Mouse (Mus musculus) intestine, embryonic 14.5 days (tissue): ENCODE measurements at regions not wholly inside any gene's neighbourhood (a gene's known extent, or its start where the extent isn't known, plus 50 kb on each side); places are given as distances from the start of the nearest gene placed in this dataset.

Experiments used
- ATAC-seq: fragments of 200-750 bp; cut with Nextera tagmentation; replicated peaks from 2 replicates; pipeline ENCODE4 v1.8.0; 2017; ENCODE audit warnings: low read depth, moderate number of reproducible peaks, moderate TSS enrichment, moderate library complexity; ENCODE audit not compliant: low FRiP score, low TSS enrichment
- DNase-seq: peaks from one replicate; pipeline ENCODE4 v3.0.0-alpha.2; 2018; ENCODE audit warnings: low spot score
- H3K27ac ChIP-seq: fragments of 300-500 bp; sonication (generic); 2 replicates; pipeline ENCODE4 v1.5.1; 2014; ENCODE audit warnings: low read depth, mild to moderate bottlenecking, control low read depth
- H3K27me3 ChIP-seq: fragments of 300-500 bp; sonication (generic); replicated peaks from 2 replicates; pipeline ENCODE4 v1.6.1; 2014; ENCODE audit warnings: low read length, control low read depth; ENCODE audit not compliant: control insufficient read depth, insufficient read depth
- H3K36me3 ChIP-seq: fragments of 300-500 bp; sonication (generic); 2 replicates; pipeline ENCODE4 v1.6.1; 2014; ENCODE audit warnings: low read length, control low read depth; ENCODE audit not compliant: control insufficient read depth, insufficient read depth
- H3K4me1 ChIP-seq: fragments of 300-500 bp; sonication (generic); replicated peaks from 2 replicates; pipeline ENCODE4 v1.6.1; 2014; ENCODE audit warnings: low read length, control low read depth, mixed read lengths; ENCODE audit not compliant: control insufficient read depth, insufficient read depth
- H3K4me2 ChIP-seq: fragments of 300-500 bp; sonication (generic); 2 replicates; pipeline ENCODE4 v1.6.1; 2014; ENCODE audit warnings: low read length
- H3K4me3 ChIP-seq: fragments of 300-500 bp; sonication (generic); 2 replicates; pipeline ENCODE4 v1.5.1; 2014; ENCODE audit warnings: low read depth, low read length, control low read depth, mixed read lengths
- H3K9ac ChIP-seq: fragments of 300-500 bp; sonication (generic); 2 replicates; pipeline ENCODE4 v1.6.1; 2014; ENCODE audit warnings: mild to moderate bottlenecking, low read length
- H3K9me3 ChIP-seq: fragments of 300-500 bp; sonication (generic); 2 replicates; pipeline ENCODE4 v1.6.1; 2016; ENCODE audit warnings: low read length, control low read depth; ENCODE audit not compliant: control insufficient read depth
- WGBS: fragments of 180-500 bp; shearing (Covaris S2); extraction: QIAGEN DNeasy Blood & Tissue Kit; methylation state at CpG from one replicate; pipeline ENCODE4 v1.1.7; 2014; 5-methylcytosine and 5-hydroxymethylcytosine counted together

DNA sequence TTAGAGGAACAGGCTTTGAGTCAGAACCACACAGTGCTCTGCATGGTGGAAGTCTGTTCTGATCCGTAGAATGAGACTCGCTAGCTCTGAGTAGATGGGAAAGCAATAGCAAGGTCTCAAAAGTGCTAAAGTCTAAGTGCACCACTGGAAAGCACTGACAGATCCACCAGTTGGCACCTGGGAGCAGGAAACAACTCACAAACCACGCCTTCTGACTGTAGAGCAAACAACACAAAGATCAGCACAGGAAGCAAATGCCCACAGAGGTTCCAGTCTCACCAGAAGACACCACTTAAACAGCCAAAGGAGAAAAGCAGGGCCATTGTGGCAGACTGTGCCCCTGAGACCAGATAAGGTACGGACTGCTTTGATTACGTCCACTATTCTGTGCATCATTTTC lies 121.1 kb upstream of the 2610301B20Rik start:
- ATAC-seq (no peak), DNase-seq (no peak)
- Histone ChIP-seq H3K9ac (no peak overlapping the region), H3K36me3 (no peaks in the 10 kb centered on the region), H3K4me2 (no peak overlapping the region), H3K27ac (no peak overlapping the region), H3K9me3 (no peaks in the 10 kb centered on the region), H3K4me3 (no peak overlapping the region), H3K27me3 (no peaks in the 10 kb centered on the region), H3K4me1 (no peaks in the 10 kb centered on the region)
- WGBS: 77% methylated on average over 5 of the region's 5 CpGs

GRCm38 (mm10) chr4:10759491-10759890 lies 114.8 kb upstream of the 2610301B20Rik start:
- Histone ChIP-seq H3K4me3 (no peak overlapping the region), H3K4me2 (no peak overlapping the region), H3K9ac (no peak overlapping the region), H3K36me3 (no peaks in the 10 kb centered on the region), H3K27me3 (no peaks in the 10 kb centered on the region), H3K9me3 (no peaks in the 10 kb centered on the region; the same call in 1 of the 2 replicates), H3K4me1 (no peaks in the 10 kb centered on the region), H3K27ac (no peak overlapping the region)
- ATAC-seq: no peak
- no peak for DNase-seq
- 87% methylated on average over 4 of the region's 4 CpGs for WGBS

- no peaks in the 10 kb centered on the region for H3K4me1 ChIP-seq
- H3K27me3 ChIP-seq: no peaks in the 10 kb centered on the region
- H3K9ac ChIP-seq: no peak overlapping the region
- no peak overlapping the region for H3K4me3 ChIP-seq
- H3K36me3 ChIP-seq: no peaks in the 10 kb centered on the region
- no peak overlapping the region for H3K4me2 ChIP-seq
- no peak for ATAC-seq
- H3K27ac ChIP-seq: no peak overlapping the region
- no peaks in the 10 kb centered on the region; the same call in 1 of the 2 replicates for H3K9me3 ChIP-seq
- 84% methylated on average over 6 of the region's 6 CpGs for WGBS
- no peak for DNase-seq
These were observed 106.6 kb upstream of the 2610301B20Rik start for GRCm38 (mm10) chr4:10767676-10768075.

- Histone ChIP-seq H3K27me3 (no peaks in the 10 kb centered on the region), H3K9ac (no peak overlapping the region), H3K9me3 (no peaks in the 10 kb centered on the region), H3K27ac (no peak overlapping the region), H3K4me3 (no peak overlapping the region), H3K36me3 (no peaks in the 10 kb centered on the region), H3K4me2 (no peak overlapping the region), H3K4me1 (0 out of 2 replicates have a peak, but pooled peaks cover 6% of the 10 kb centered on the region)
- WGBS: 88% methylated on average over 13 of the region's 13 CpGs
- ATAC-seq: no peak
- no peak for DNase-seq
These were observed 104.2 kb upstream of the 2610301B20Rik start for GRCm38 (mm10) chr4:10770026-10770643.

DNA sequence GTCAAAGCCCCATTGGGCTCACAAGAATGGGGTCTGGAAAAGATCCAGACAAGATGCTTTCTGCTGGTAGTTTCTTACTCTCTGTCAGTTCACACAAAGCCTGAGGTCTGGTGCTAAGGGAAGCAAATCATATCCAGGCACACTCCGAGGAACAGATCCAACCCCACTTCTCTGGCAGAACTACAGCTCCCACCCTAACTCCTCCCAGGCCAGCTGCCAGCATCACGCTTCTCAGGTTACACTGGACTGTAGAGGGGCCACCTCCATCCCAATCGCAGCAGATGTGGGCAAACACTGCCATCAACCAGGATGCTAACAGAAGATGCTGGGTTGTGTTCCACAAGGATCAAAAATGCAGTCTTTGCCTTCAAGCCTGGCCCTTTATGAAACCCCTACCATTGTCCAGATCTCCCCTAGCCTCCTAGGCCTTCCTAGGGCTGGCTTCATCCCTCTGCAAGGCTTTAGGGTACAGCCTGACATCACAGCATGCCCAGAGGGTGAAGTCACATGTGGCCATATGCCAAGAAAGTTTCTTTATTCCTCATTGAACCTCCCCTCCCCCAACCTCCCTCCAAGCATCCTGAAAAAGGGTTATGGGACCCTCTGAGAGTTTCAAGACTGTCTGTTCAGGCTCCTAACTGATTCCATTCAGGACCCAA lies 99.6 kb upstream of the 2610301B20Rik start:
- H3K9ac ChIP-seq: no peak overlapping the region
- no peaks in the 10 kb centered on the region for H3K27me3 ChIP-seq
- H3K27ac ChIP-seq: 0 out of 2 replicates have a peak overlapping the region, but pooled peaks have one; percentile 11
- 0 out of 2 replicates have a peak, but pooled peaks cover 6% of the 10 kb centered on the region for H3K4me1 ChIP-seq
- H3K4me3 ChIP-seq: no peak overlapping the region
- ATAC-seq (no peak), DNase-seq (peak; percentile 53)
- no peak overlapping the region for H3K4me2 ChIP-seq
- no peaks in the 10 kb centered on the region for H3K36me3 ChIP-seq
- WGBS: 8% methylated on average over 3 of the region's 3 CpGs
- H3K9me3 ChIP-seq: no peaks in the 10 kb centered on the region

DNA sequence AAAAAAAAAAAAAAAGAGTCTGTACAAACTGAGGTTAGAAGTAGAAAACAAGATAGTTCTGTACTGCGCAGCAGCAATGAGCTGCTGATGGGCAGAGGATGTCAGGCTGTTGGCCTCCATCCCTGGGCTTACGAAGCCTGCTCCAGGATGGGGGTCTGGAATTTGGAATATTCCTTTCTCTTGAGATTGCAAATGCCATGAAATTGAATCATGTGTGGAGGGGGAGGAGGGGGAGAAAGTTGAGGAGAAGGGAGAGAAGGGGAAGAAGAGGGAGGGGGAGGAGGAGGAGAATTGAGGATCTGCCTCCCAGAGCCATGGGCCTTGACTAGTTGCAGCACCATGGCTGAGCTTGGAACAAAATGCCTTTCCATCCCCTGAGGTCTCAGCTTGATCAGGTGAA lies 87.6 kb upstream of the 2610301B20Rik start:
- Histone ChIP-seq H3K4me3 (no peak overlapping the region), H3K36me3 (no peaks in the 10 kb centered on the region), H3K4me1 (no peaks in the 10 kb centered on the region), H3K27ac (no peak overlapping the region), H3K4me2 (no peak overlapping the region), H3K9ac (no peak overlapping the region), H3K27me3 (no peaks in the 10 kb centered on the region), H3K9me3 (no peaks in the 10 kb centered on the region)
- DNase-seq (no peak), ATAC-seq (no peak)
- 60% methylated on average over 2 of the region's 2 CpGs for WGBS

DNA sequence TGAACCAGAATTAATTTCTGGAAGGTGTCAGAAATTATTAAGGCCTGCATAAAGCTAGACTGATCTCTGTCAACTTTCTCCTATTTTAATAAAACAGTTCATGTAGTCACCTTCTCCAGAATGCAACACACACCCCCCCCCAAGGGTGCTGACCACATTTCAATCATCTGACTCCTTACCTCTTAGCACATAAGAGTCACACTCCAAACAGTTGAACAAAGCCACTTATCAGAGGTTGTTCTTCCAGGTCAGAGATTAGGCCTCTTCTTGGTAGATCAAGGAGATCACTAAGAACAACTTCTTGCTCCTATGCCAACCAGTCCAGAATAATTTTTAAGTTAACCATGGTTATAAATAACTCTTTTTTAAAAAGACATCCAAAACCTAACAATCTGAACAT lies 86.0 kb upstream of the 2610301B20Rik start:
- no peaks in the 10 kb centered on the region for H3K36me3 ChIP-seq

GRCm38 (mm10) chr4:10789141-10789540 lies 85.2 kb upstream of the 2610301B20Rik start:
- Histone ChIP-seq H3K4me1 (no peaks in the 10 kb centered on the region), H3K9me3 (no peaks in the 10 kb centered on the region), H3K4me3 (no peak overlapping the region), H3K4me2 (no peak overlapping the region), H3K27ac (no peak overlapping the region), H3K36me3 (no peaks in the 10 kb centered on the region), H3K27me3 (no peaks in the 10 kb centered on the region), H3K9ac (no peak overlapping the region)
- ATAC-seq (no peak), DNase-seq (no peak)
- 73% methylated on average over 3 of the region's 3 CpGs for WGBS

More for the DNA sequence above, 86.0 kb upstream of the 2610301B20Rik start:
- Histone ChIP-seq H3K9me3 (no peaks in the 10 kb centered on the region), H3K4me3 (no peak overlapping the region), H3K4me2 (no peak overlapping the region), H3K27me3 (no peaks in the 10 kb centered on the region), H3K27ac (no peak overlapping the region), H3K4me1 (no peaks in the 10 kb centered on the region), H3K9ac (no peak overlapping the region)
- DNase-seq: no peak
- no peak for ATAC-seq

GRCm38 (mm10) chr4:10792628-10793027 lies 81.7 kb upstream of the 2610301B20Rik start:
- Histone ChIP-seq H3K36me3 (no peaks in the 10 kb centered on the region), H3K27ac (no peak overlapping the region), H3K4me1 (no peaks in the 10 kb centered on the region), H3K4me2 (no peak overlapping the region), H3K4me3 (no peak overlapping the region), H3K9me3 (no peaks in the 10 kb centered on the region), H3K9ac (no peak overlapping the region), H3K27me3 (no peaks in the 10 kb centered on the region)
- ATAC-seq: no peak
- WGBS: 45% methylated on average over 3 of the region's 3 CpGs
- DNase-seq: no peak
